Mouse (Mus musculus) liver, postnatal 0 days (tissue): ENCODE results near the gene Gm42688. TPM values are rescaled to one million over a fixed set of nuclear protein-coding genes. Genes with fewer than 3 reads are reported as not detected.

Source experiments
- ATAC-seq: fragments of 200-750 bp; cut with Nextera tagmentation; 2 replicates; pipeline ENCODE4 v1.8.0; 2017; ENCODE audit warnings: mild to moderate bottlenecking, moderate library complexity
- DNase-seq: peaks from one replicate; pipeline ENCODE4 v3.0.0-alpha.2; 2016
- H3K27ac ChIP-seq: fragments of 300-500 bp; sonication (generic); 2 replicates; pipeline ENCODE4 v1.5.1; 2014; ENCODE audit warnings: antibody characterized with exemption, moderate library complexity, mild to moderate bottlenecking, low read depth
- H3K27me3 ChIP-seq: fragments of 300-500 bp; sonication (generic); 2 replicates; pipeline ENCODE4 v1.6.1; 2014; ENCODE audit warnings: low read length, control low read depth, mixed read lengths; ENCODE audit not compliant: insufficient read depth
- H3K36me3 ChIP-seq: fragments of 300-500 bp; sonication (generic); replicated peaks from 2 replicates; pipeline ENCODE4 v1.6.1; 2014; ENCODE audit warnings: mild to moderate bottlenecking, control low read depth, low read length, moderate library complexity, mixed read lengths; ENCODE audit not compliant: insufficient read depth
- H3K4me1 ChIP-seq: fragments of 300-500 bp; sonication (generic); 2 replicates; pipeline ENCODE4 v1.6.1; 2014; ENCODE audit warnings: antibody characterized with exemption, mild to moderate bottlenecking, control low read depth; ENCODE audit not compliant: insufficient read depth
- H3K4me2 ChIP-seq: fragments of 300-500 bp; sonication (generic); 2 replicates; pipeline ENCODE4 v1.6.1; 2014; ENCODE audit warnings: low read depth, mild to moderate bottlenecking, low read length, moderate library complexity, mixed read lengths
- H3K4me3 ChIP-seq: fragments of 300-500 bp; sonication (generic); 2 replicates; pipeline ENCODE4 v1.5.1; 2014; ENCODE audit warnings: low read depth, low read length
- H3K9ac ChIP-seq: fragments of 300-500 bp; sonication (generic); replicated peaks from 2 replicates; pipeline ENCODE4 v1.6.1; 2014; ENCODE audit warnings: mild to moderate bottlenecking, moderate library complexity
- H3K9me3 ChIP-seq: fragments of 300-500 bp; sonication (generic); 2 replicates; pipeline ENCODE4 v1.6.1; 2016; ENCODE audit warnings: mild to moderate bottlenecking, control low read depth, low read length, mixed read lengths
- CTCF ChIP-seq: sonication (generic); IDR thresholded peaks from 2 replicates; pipeline ENCODE4 v1.5.1; 2016; ENCODE audit warnings: antibody characterized with exemption, low read depth
- EP300 ChIP-seq: IDR thresholded peaks from 2 replicates; pipeline ENCODE4 v1.6.1; 2016; ENCODE audit warnings: antibody characterized with exemption, low read depth, mild to moderate bottlenecking
- WGBS: fragments of 180-500 bp; shearing (Covaris S2); extraction: QIAGEN DNeasy Blood & Tissue Kit; methylation state at CpG from one replicate; pipeline ENCODE4 v1.1.7; 2014; ENCODE audit not compliant: insufficient replicate concordance; 5-methylcytosine and 5-hydroxymethylcytosine counted together
- polyA plus RNA-seq: library from polyadenylated mRNA; unstranded; fragments of >200 nt; fragmentation: Nextera tagmentation; extraction: Ambion mirVana; gene quantifications from 2 replicates; pipeline ENCODE4 v1.2.1, GENCODE M21; 2015

Gene Gm42688
- polyA plus RNA-seq, 1 experiment from 2014 or later, result 0.92 TPM

DNA sequence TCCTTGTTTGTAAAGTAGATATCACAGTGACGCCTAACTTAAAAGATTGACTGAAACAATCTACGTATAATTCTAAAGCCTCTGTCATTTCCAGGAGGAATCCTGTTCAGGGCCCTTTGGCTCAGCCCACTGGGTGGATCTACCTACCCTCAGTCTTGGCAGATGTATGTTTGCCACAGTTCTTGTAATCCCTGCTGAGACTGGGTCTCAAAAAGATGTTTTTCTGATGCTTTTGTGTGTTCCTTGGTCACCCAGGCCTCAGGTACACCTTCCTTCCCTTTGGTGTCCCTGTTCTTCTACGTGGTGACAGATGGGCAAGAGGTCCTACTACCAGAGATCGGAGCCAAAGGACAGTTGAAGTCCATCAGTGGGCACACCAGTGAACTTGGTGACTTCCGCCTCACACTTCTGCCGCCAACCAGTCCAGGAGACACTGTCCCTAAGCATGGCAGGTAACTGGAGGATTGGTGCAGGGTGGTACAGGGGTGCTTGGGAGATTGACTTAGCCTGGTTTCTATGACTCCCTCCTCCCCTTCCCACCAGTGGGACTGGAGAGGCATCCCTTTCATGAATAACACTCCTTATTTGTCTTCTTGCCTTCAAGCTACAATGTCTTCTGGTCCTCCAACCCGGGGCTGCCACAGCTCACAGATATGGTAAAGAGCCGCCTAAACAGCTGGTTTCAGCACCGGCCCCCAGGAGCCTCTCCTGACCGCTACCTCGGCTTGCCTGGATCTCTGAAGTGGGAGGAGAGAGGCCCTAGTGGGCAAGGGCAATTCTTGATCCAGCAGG is 15.2 kb downstream of the Gm42688 start:
- WGBS, result 68% methylated on average over 11 of the region's 11 CpGs
- peak overlapping the region; percentile 57 for H3K4me3 ChIP-seq
- peak overlapping the region; percentile 85 for H3K9ac ChIP-seq
- peaks cover 28% of the 10 kb centered on the region for H3K4me1 ChIP-seq
- DNase-seq, result no peak
- TF ChIP-seq EP300 (no peak), CTCF (no peak)
- peak overlapping the region; percentile 98 for H3K4me2 ChIP-seq
- H3K36me3 ChIP-seq, result peaks cover 8% of the 10 kb centered on the region
- no peaks in the 10 kb centered on the region for H3K27me3 ChIP-seq
- no peak overlapping the region for H3K27ac ChIP-seq
- H3K9me3 ChIP-seq, result no peaks in the 10 kb centered on the region
- ATAC-seq, result no peak

DNA sequence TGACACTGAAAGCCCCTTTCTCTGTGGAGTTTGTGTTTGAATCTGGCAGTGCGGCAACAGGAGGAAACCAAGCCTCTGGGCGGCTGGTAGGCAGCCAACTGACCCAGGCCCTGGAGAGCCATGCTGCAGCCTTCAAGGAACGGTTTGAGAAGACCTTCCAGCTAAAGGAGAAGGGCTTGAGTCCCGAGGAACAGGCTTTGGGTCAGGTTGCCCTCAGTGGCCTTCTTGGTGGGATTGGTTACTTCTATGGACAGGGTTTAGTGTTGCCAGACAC is 15.7 kb downstream of the Gm42688 start:
- TF ChIP-seq EP300 (no peak), CTCF (no peak)
- H3K36me3 ChIP-seq, result peaks cover 8% of the 10 kb centered on the region
- H3K4me2 ChIP-seq, result 0 out of 2 replicates have a peak overlapping the region, but pooled peaks have one; percentile 98
- H3K9ac ChIP-seq, result no peak overlapping the region
- DNase-seq (no peak), ATAC-seq (no peak)
- no peaks in the 10 kb centered on the region for H3K27me3 ChIP-seq
- no peaks in the 10 kb centered on the region for H3K9me3 ChIP-seq
- H3K4me1 ChIP-seq, result peaks cover 32% of the 10 kb centered on the region
- no peak overlapping the region for H3K27ac ChIP-seq
- 90% methylated on average over 4 of the region's 4 CpGs for WGBS
- H3K4me3 ChIP-seq, result no peak overlapping the region

DNA sequence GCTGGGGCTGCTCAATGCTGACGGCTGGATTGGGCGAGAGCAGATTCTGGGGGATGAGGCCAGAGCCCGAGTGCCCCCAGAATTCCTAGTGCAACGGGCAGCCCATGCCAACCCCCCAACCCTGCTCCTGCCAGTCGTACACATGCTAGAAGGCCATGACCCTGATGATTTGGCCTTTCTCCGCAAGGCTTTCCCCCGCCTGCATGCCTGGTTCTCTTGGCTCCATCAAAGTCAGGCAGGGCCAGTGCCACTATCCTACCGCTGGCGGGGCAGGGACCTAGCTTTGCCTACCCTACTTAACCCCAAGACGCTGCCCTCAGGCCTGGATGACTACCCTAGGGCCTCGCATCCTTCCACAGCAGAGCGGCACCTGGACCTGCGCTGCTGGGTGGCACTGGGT is 16.2 kb downstream of the Gm42688 start:
- ATAC-seq, result no peak
- peaks cover 37% of the 10 kb centered on the region for H3K4me1 ChIP-seq
- no peak overlapping the region for H3K9ac ChIP-seq

DNA sequence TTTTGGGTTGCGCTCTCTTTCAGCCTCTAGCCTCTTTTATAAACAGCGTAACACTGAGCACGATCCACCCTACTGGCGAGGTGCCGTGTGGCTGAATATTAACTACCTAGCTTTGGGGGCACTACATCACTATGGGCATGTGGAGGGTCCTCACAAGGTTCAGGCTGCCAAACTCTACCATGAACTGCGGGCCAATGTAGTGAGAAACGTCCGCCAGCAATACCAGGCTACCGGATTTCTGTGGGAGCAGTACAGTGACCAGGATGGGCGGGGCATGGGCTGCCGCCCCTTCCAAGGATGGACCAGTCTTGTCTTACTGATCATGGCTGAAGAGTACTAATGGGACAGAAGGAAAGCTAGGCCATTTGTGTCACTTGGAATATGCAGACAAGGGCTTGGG is 17.0 kb downstream of the Gm42688 start:
- H3K4me1 ChIP-seq, result peaks cover 41% of the 10 kb centered on the region
- no peak overlapping the region for H3K4me2 ChIP-seq
- WGBS, result 85% methylated on average over 11 of the region's 11 CpGs
- DNase-seq, result no peak
- no peak for TF ChIP-seq EP300
- TF ChIP-seq CTCF, result no peak
- H3K27ac ChIP-seq, result no peak overlapping the region
- ATAC-seq, result no peak
- no peak overlapping the region for H3K4me3 ChIP-seq
- no peaks in the 10 kb centered on the region for H3K9me3 ChIP-seq
- no peaks in the 10 kb centered on the region for H3K27me3 ChIP-seq
- H3K9ac ChIP-seq, result no peak overlapping the region
- peaks cover 8% of the 10 kb centered on the region for H3K36me3 ChIP-seq

More for the DNA sequence above, 16.2 kb downstream of the Gm42688 start:
- no peak for DNase-seq
- no peak overlapping the region for H3K27ac ChIP-seq
- no peaks in the 10 kb centered on the region for H3K9me3 ChIP-seq
- no peak overlapping the region for H3K4me3 ChIP-seq
- peaks cover 8% of the 10 kb centered on the region for H3K36me3 ChIP-seq
- no peaks in the 10 kb centered on the region for H3K27me3 ChIP-seq
- TF ChIP-seq EP300 (no peak), CTCF (no peak)
- H3K4me2 ChIP-seq, result no peak overlapping the region
- 87% methylated on average over 13 of the region's 13 CpGs for WGBS

DNA sequence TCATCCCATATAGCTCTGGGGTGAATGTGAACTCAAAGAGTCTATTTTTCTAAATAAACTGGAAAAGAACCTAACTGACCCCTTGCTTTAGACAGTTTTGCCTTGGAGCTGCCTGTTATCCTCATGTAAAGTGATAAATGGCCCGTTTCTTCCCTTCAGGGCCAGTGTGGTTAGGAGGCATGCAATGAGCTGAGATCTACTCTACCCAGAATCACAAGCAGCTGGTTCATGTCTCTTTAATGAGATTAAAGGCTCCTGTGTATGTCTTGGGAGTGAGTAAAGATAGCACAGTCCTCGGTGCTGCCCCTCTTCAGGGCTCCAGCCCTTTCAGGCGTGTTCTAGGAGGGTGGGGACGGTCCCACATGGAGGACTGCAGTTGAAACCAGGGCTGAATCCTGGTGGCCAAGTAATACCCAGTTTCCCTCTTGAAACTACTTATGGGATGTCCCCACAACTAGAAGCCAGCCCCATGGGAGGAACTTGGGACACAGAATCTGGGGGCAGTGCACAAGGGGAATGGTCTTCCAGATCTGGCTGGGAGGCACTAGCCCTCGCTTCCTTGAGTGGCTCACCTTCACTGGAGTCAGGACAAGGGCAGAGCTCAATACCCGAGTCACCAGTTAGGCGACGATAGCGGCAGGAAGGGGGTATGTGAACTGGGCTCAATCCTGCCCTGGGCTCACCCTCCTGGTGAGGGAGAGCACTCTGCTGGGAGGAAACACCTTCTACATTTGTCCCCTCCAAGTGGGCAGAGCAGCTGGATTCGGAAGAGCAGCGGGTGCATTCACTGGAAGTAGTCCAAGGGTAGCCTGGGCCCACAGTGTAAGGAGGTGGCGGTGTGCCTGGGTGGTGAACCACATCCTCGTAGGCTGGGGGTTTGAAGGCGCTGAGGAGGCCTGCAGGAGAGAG is 17.7 kb downstream of the Gm42688 start:
- DNase-seq (no peak), ATAC-seq (no peak)
- Histone ChIP-seq H3K4me3 (no peak overlapping the region), H3K4me2 (no peak overlapping the region), H3K4me1 (peaks cover 46% of the 10 kb centered on the region), H3K27ac (no peak overlapping the region), H3K36me3 (peaks cover 11% of the 10 kb centered on the region), H3K27me3 (no peaks in the 10 kb centered on the region), H3K9me3 (no peaks in the 10 kb centered on the region), H3K9ac (no peak overlapping the region)
- TF ChIP-seq CTCF (no peak), EP300 (no peak)
- WGBS, result 72% methylated on average over 14 of the region's 14 CpGs

DNA sequence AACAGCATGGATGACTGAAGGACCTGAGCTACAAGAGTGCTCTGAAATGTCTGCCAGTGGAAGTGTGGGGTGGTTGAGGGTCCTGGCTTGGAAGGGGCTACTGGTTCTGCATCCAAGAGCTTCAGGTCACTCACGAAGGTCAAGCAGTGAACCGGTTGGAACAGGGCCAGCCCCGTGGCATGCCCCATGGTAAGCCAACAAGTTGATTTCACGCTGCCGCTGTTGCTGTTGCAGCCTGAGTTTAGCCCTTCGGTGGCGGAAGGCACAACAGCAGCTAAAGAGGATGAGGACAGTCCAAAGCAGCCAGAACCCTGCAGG is 18.3 kb downstream of the Gm42688 start:
- Histone ChIP-seq H3K4me3 (no peak overlapping the region), H3K4me1 (peaks cover 46% of the 10 kb centered on the region), H3K36me3 (peaks cover 11% of the 10 kb centered on the region), H3K9me3 (no peaks in the 10 kb centered on the region), H3K4me2 (0 out of 2 replicates have a peak overlapping the region, but pooled peaks have one; percentile 85), H3K9ac (no peak overlapping the region), H3K27me3 (no peaks in the 10 kb centered on the region), H3K27ac (no peak overlapping the region)
- no peak for TF ChIP-seq CTCF
- no peak for TF ChIP-seq EP300
- DNase-seq (peak; percentile 35), ATAC-seq (no peak)
- 74% methylated on average over 7 of the region's 7 CpGs for WGBS
